Mouse (Mus musculus): ENCODE measurements at regions not wholly inside any gene's neighbourhood (a gene's known extent, or its start where the extent isn't known, plus 50 kb on each side); places are given as distances from the start of the nearest gene placed in this dataset.
A peak's percentile ranks its signal among the peaks of the same experiment; 100 is the strongest.

GRCm38 (mm10) chr5:96914696-96915404, 82.6 kb upstream of the Bmp2k start:
- Histone ChIP-seq H3K4me3 (replicated peaks) (no peak overlapping the region), H3K4me1 (ENCODE audit: control insufficient read depth) (peaks cover 95% of the 10 kb centered on the region), H3K36me3 (ENCODE audit: control insufficient read depth) (peaks cover 8% of the 10 kb centered on the region), H3K9me3 (ENCODE audit: control insufficient read depth, low read length) (no peaks in the 10 kb centered on the region), H3K27me3 (ENCODE audit: control insufficient read depth) (no peaks in the 10 kb centered on the region)
- TF ChIP-seq TAL1 (IDR thresholded peaks at IDR 0.05; ENCODE audit: low read length) (no peak), GATA1 (IDR thresholded peaks at IDR 0.05; ENCODE audit: low read length) (no peak)

GRCm38 (mm10) chr5:96916897-96917296, 80.6 kb upstream of the Bmp2k start:
- Histone ChIP-seq H3K9me3 (ENCODE audit: control insufficient read depth, low read length) (no peaks in the 10 kb centered on the region), H3K4me1 (ENCODE audit: control insufficient read depth) (peaks cover 96% of the 10 kb centered on the region), H3K4me3 (replicated peaks) (no peak overlapping the region), H3K36me3 (ENCODE audit: control insufficient read depth) (peaks cover 11% of the 10 kb centered on the region), H3K27me3 (ENCODE audit: control insufficient read depth) (no peaks in the 10 kb centered on the region)
- TF ChIP-seq TAL1 (IDR thresholded peaks at IDR 0.05; ENCODE audit: low read length) (no peak), GATA1 (IDR thresholded peaks at IDR 0.05; ENCODE audit: low read length) (no peak)

GRCm38 (mm10) chr5:96917596-96918258, 79.8 kb upstream of the Bmp2k start:
- TF ChIP-seq GATA1 (IDR thresholded peaks at IDR 0.05; ENCODE audit: low read length) (no peak), TAL1 (IDR thresholded peaks at IDR 0.05; ENCODE audit: low read length) (no peak)
- Histone ChIP-seq H3K9me3 (ENCODE audit: control insufficient read depth, low read length) (no peaks in the 10 kb centered on the region), H3K27me3 (ENCODE audit: control insufficient read depth) (no peaks in the 10 kb centered on the region), H3K4me1 (ENCODE audit: control insufficient read depth) (peaks cover 96% of the 10 kb centered on the region), H3K36me3 (ENCODE audit: control insufficient read depth) (peaks cover 14% of the 10 kb centered on the region), H3K4me3 (replicated peaks) (no peak overlapping the region)

- Histone ChIP-seq H3K4me1 (ENCODE audit: control insufficient read depth) (peaks cover 96% of the 10 kb centered on the region), H3K9me3 (ENCODE audit: control insufficient read depth, low read length) (no peaks in the 10 kb centered on the region), H3K27me3 (ENCODE audit: control insufficient read depth) (no peaks in the 10 kb centered on the region), H3K4me3 (replicated peaks) (peak overlapping the region; percentile 34), H3K36me3 (ENCODE audit: control insufficient read depth) (peaks cover 23% of the 10 kb centered on the region)
- TF ChIP-seq GATA1 (IDR thresholded peaks at IDR 0.05; ENCODE audit: low read length), result peak; percentile 97
- peak; percentile 90 for TF ChIP-seq TAL1 (IDR thresholded peaks at IDR 0.05; ENCODE audit: low read length)
These were observed 78.3 kb upstream of the Bmp2k start for GRCm38 (mm10) chr5:96919149-96919548.

GRCm38 (mm10) chr5:96921037-96921436, 76.5 kb upstream of the Bmp2k start:
- peak; percentile 97 for TF ChIP-seq TAL1 (IDR thresholded peaks at IDR 0.05; ENCODE audit: low read length)
- TF ChIP-seq GATA1 (IDR thresholded peaks at IDR 0.05; ENCODE audit: low read length), result peak; percentile 98
- Histone ChIP-seq H3K9me3 (ENCODE audit: control insufficient read depth, low read length) (no peaks in the 10 kb centered on the region), H3K36me3 (ENCODE audit: control insufficient read depth) (peaks cover 24% of the 10 kb centered on the region), H3K27me3 (ENCODE audit: control insufficient read depth) (no peaks in the 10 kb centered on the region), H3K4me1 (ENCODE audit: control insufficient read depth) (peaks cover 98% of the 10 kb centered on the region), H3K4me3 (replicated peaks) (peak overlapping the region; percentile 61)

- peak overlapping the region; percentile 61 for H3K4me3 ChIP-seq (replicated peaks)
- no peaks in the 10 kb centered on the region for H3K9me3 ChIP-seq (ENCODE audit: control insufficient read depth, low read length)
- peaks cover 24% of the 10 kb centered on the region for H3K36me3 ChIP-seq (ENCODE audit: control insufficient read depth)
- H3K27me3 ChIP-seq (ENCODE audit: control insufficient read depth), result no peaks in the 10 kb centered on the region
- TF ChIP-seq TAL1 (IDR thresholded peaks at IDR 0.05; ENCODE audit: low read length), result no peak
- TF ChIP-seq GATA1 (IDR thresholded peaks at IDR 0.05; ENCODE audit: low read length), result no peak
- H3K4me1 ChIP-seq (ENCODE audit: control insufficient read depth), result peaks cover 95% of the 10 kb centered on the region
These were observed 76.0 kb upstream of the Bmp2k start for GRCm38 (mm10) chr5:96921511-96921910.

- Histone ChIP-seq H3K27me3 (ENCODE audit: control insufficient read depth) (no peaks in the 10 kb centered on the region), H3K4me3 (replicated peaks) (peak overlapping the region; percentile 21), H3K36me3 (ENCODE audit: control insufficient read depth) (peaks cover 24% of the 10 kb centered on the region), H3K4me1 (ENCODE audit: control insufficient read depth) (peaks cover 89% of the 10 kb centered on the region), H3K9me3 (ENCODE audit: control insufficient read depth, low read length) (no peaks in the 10 kb centered on the region)
- TF ChIP-seq TAL1 (IDR thresholded peaks at IDR 0.05; ENCODE audit: low read length) (no peak), GATA1 (IDR thresholded peaks at IDR 0.05; ENCODE audit: low read length) (no peak)
These were observed 75.3 kb upstream of the Bmp2k start for GRCm38 (mm10) chr5:96921973-96922715.

GRCm38 (mm10) chr5:96922716-96923076, 74.8 kb upstream of the Bmp2k start:
- H3K4me1 ChIP-seq (ENCODE audit: control insufficient read depth), result peaks cover 87% of the 10 kb centered on the region
- TF ChIP-seq TAL1 (IDR thresholded peaks at IDR 0.05; ENCODE audit: low read length) (no peak), GATA1 (IDR thresholded peaks at IDR 0.05; ENCODE audit: low read length) (no peak)
- H3K36me3 ChIP-seq (ENCODE audit: control insufficient read depth), result peaks cover 27% of the 10 kb centered on the region
- no peak overlapping the region for H3K4me3 ChIP-seq (replicated peaks)
- H3K9me3 ChIP-seq (ENCODE audit: control insufficient read depth, low read length), result no peaks in the 10 kb centered on the region
- H3K27me3 ChIP-seq (ENCODE audit: control insufficient read depth), result no peaks in the 10 kb centered on the region

GRCm38 (mm10) chr5:96923526-96923925, 74.0 kb upstream of the Bmp2k start:
- TF ChIP-seq TAL1 (IDR thresholded peaks at IDR 0.05; ENCODE audit: low read length) (no peak), GATA1 (IDR thresholded peaks at IDR 0.05; ENCODE audit: low read length) (no peak)
- Histone ChIP-seq H3K9me3 (ENCODE audit: control insufficient read depth, low read length) (no peaks in the 10 kb centered on the region), H3K4me3 (replicated peaks) (no peak overlapping the region), H3K4me1 (ENCODE audit: control insufficient read depth) (peaks cover 85% of the 10 kb centered on the region), H3K36me3 (ENCODE audit: control insufficient read depth) (peaks cover 34% of the 10 kb centered on the region), H3K27me3 (ENCODE audit: control insufficient read depth) (no peaks in the 10 kb centered on the region)
